Mouse (Mus musculus): ENCODE results near the gene Ripor2. TPM values are rescaled to one million over a fixed set of nuclear protein-coding genes. Genes with fewer than 3 reads are reported as not detected.

The Ripor2 gene
- polyA plus RNA-seq, 1 experiment from 2014 or later: 3.7 TPM

GRCm38 (mm10) chr13:24626698-24627436 lies 44.9 kb downstream of the Ripor2 start:
- Histone ChIP-seq H3K27ac (ENCODE audit: low read depth) (no peak overlapping the region), H3K27me3 (ENCODE audit: insufficient read depth, low read length) (no peaks in the 10 kb centered on the region), H3K4me3 (ENCODE audit: low read depth, low read length) (no peak overlapping the region), H3K9ac (replicated peaks) (no peak overlapping the region), H3K4me1 (ENCODE audit: insufficient read depth) (peaks cover 5% of the 10 kb centered on the region), H3K36me3 (replicated peaks; ENCODE audit: insufficient read depth, low read length) (no peaks in the 10 kb centered on the region), H3K4me2 (ENCODE audit: low read depth, low read length) (no peak overlapping the region), H3K9me3 (ENCODE audit: low read length) (no peaks in the 10 kb centered on the region)
- TF ChIP-seq CTCF (IDR thresholded peaks at IDR 0.05; ENCODE audit: low read depth): no peak
- no peak for TF ChIP-seq EP300 (IDR thresholded peaks at IDR 0.05; ENCODE audit: low read depth)
- DNase-seq: no peak
- WGBS (ENCODE audit: insufficient replicate concordance): 86% methylated on average over 6 of the region's 6 CpGs
- no peak for ATAC-seq

DNA sequence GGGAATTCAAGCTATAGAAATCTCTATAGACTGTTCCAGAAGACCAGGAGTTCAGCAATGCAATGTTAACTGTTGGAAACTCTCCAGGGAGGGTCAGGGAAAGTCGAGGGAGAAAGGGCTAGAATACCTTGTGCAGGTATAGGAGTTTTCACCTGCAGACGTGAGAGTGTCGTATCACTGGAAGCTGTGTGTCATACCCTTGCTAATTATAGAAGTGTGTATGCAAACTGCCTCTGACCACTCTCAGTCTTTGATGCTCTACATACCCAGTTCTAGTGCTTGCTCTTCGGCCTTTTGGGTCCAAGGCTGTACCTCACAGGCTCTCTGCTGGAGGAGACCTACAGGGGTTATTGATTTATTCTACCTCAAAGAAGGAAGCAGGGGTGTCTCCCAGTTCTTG lies 46.2 kb downstream of the Ripor2 start:
- Histone ChIP-seq H3K9ac (replicated peaks) (no peak overlapping the region), H3K9me3 (ENCODE audit: low read length) (no peaks in the 10 kb centered on the region), H3K27ac (ENCODE audit: low read depth) (no peak overlapping the region), H3K27me3 (ENCODE audit: insufficient read depth, low read length) (no peaks in the 10 kb centered on the region), H3K36me3 (replicated peaks; ENCODE audit: insufficient read depth, low read length) (no peaks in the 10 kb centered on the region), H3K4me1 (ENCODE audit: insufficient read depth) (peaks cover 5% of the 10 kb centered on the region), H3K4me3 (ENCODE audit: low read depth, low read length) (no peak overlapping the region), H3K4me2 (ENCODE audit: low read depth, low read length) (no peak overlapping the region)
- WGBS (ENCODE audit: insufficient replicate concordance): 77% methylated on average over 4 of the region's 4 CpGs
- TF ChIP-seq CTCF (IDR thresholded peaks at IDR 0.05; ENCODE audit: low read depth) (no peak), EP300 (IDR thresholded peaks at IDR 0.05; ENCODE audit: low read depth) (no peak)
- ATAC-seq (no peak), DNase-seq (no peak)

- H3K36me3 ChIP-seq (replicated peaks; ENCODE audit: insufficient read depth, low read length): no peaks in the 10 kb centered on the region
- no peaks in the 10 kb centered on the region for H3K27me3 ChIP-seq (ENCODE audit: insufficient read depth, low read length)
- no peak for DNase-seq
- H3K4me2 ChIP-seq (ENCODE audit: low read depth, low read length): no peak overlapping the region
- 74% methylated on average over 6 of the region's 6 CpGs for WGBS (ENCODE audit: insufficient replicate concordance)
- no peak overlapping the region for H3K27ac ChIP-seq (ENCODE audit: low read depth)
- no peak for TF ChIP-seq EP300 (IDR thresholded peaks at IDR 0.05; ENCODE audit: low read depth)
- no peak for TF ChIP-seq CTCF (IDR thresholded peaks at IDR 0.05; ENCODE audit: low read depth)
- no peaks in the 10 kb centered on the region for H3K9me3 ChIP-seq (ENCODE audit: low read length)
- peaks cover 12% of the 10 kb centered on the region for H3K4me1 ChIP-seq (ENCODE audit: insufficient read depth)
- no peak for ATAC-seq
- no peak overlapping the region for H3K4me3 ChIP-seq (ENCODE audit: low read depth, low read length)
- no peak overlapping the region for H3K9ac ChIP-seq (replicated peaks)
These were observed 47.2 kb downstream of the Ripor2 start for GRCm38 (mm10) chr13:24629073-24629621.

- Histone ChIP-seq H3K4me3 (ENCODE audit: low read depth, low read length) (no peak overlapping the region), H3K9ac (replicated peaks) (no peak overlapping the region), H3K27me3 (ENCODE audit: insufficient read depth, low read length) (no peaks in the 10 kb centered on the region), H3K9me3 (ENCODE audit: low read length) (no peaks in the 10 kb centered on the region), H3K4me1 (ENCODE audit: insufficient read depth) (peaks cover 12% of the 10 kb centered on the region), H3K4me2 (ENCODE audit: low read depth, low read length) (no peak overlapping the region), H3K36me3 (replicated peaks; ENCODE audit: insufficient read depth, low read length) (no peaks in the 10 kb centered on the region), H3K27ac (ENCODE audit: low read depth) (no peak overlapping the region)
- ATAC-seq (peak; percentile 40; the same call in 1 of the 2 replicates), DNase-seq (no peak)
- TF ChIP-seq CTCF (IDR thresholded peaks at IDR 0.05; ENCODE audit: low read depth) (no peak), EP300 (IDR thresholded peaks at IDR 0.05; ENCODE audit: low read depth) (peak; percentile 70)
- 30% methylated on average over 4 of the region's 4 CpGs for WGBS (ENCODE audit: insufficient replicate concordance)
These were observed 48.4 kb downstream of the Ripor2 start for GRCm38 (mm10) chr13:24630364-24630763.

DNA sequence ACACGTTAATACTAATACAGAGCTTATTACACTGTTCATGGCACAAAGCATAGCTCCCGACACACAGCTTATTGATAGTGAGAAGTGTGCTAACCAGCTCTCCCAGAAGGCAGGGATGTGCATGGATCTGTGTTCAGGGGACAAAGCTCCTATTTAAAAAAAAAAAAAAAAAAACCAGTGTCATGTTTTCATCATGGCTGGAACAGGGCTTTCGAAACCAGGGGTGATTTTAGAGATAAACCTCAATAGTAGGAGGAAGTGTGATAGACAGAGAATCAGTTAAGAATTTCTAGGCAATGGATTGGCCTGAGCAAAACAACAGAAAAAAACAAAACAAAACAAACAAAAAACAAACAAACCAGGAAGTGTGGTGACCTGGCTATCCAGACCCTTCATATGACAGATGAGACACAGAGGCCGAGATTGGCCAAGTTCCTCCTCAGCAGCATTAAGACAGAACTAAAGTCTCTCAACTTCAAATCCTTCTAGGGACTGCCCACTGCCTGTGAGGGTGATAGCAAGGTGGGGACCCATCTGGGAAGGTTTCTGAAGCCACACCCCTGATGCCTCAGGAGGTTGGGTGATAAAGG lies 51.1 kb downstream of the Ripor2 start:
- Histone ChIP-seq H3K9ac (replicated peaks) (no peak overlapping the region), H3K27me3 (ENCODE audit: insufficient read depth, low read length) (peaks cover 8% of the 10 kb centered on the region; the same call in 1 of the 2 replicates), H3K4me3 (ENCODE audit: low read depth, low read length) (no peak overlapping the region), H3K36me3 (replicated peaks; ENCODE audit: insufficient read depth, low read length) (no peaks in the 10 kb centered on the region), H3K9me3 (ENCODE audit: low read length) (no peaks in the 10 kb centered on the region), H3K27ac (ENCODE audit: low read depth) (no peak overlapping the region), H3K4me2 (ENCODE audit: low read depth, low read length) (no peak overlapping the region), H3K4me1 (ENCODE audit: insufficient read depth) (peaks cover 29% of the 10 kb centered on the region)
- DNase-seq (no peak), ATAC-seq (no peak)
- 37% methylated on average over 4 of the region's 4 CpGs for WGBS (ENCODE audit: insufficient replicate concordance)
- TF ChIP-seq CTCF (IDR thresholded peaks at IDR 0.05; ENCODE audit: low read depth) (no peak), EP300 (IDR thresholded peaks at IDR 0.05; ENCODE audit: low read depth) (no peak)

DNA sequence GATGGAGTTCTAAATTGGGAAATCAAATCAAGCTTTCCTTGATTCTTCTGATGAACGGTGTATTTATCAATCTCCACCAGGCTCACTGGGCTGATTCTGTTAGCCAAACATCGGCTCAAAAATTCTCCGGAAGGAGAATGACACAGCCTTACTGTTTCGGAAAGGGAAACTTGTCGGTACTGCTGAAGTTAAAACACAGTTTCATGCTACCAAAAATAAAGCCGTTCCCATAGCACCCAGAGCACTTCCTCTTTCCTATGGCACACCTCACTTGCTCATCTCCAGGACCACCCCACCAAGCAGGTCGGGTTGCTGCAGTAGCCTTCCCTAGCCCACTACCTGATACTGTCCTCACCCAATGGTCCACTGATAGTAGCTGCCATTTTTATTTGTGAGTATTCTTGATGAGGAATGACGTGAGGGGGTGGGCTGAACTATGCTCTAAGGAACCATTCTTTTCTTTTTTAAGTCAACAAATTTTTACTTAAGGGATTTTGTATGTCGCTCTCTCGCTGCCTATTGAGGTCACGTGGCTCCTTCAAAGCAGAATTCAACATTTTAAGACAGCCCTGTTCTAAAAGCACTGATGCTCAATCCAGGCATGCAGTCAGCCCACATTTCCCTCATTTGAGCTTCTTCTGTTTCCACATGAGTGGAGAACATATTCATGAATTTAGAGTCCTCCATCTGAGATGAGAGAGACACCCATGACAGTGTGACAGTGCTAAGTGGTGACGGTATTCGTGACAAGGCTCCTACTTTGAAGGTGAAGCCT lies 52.5 kb downstream of the Ripor2 start:
- peak overlapping the region; percentile 50; the same call in 1 of the 2 replicates for H3K4me2 ChIP-seq (ENCODE audit: low read depth, low read length)
- TF ChIP-seq CTCF (IDR thresholded peaks at IDR 0.05; ENCODE audit: low read depth): no peak
- no peak for TF ChIP-seq EP300 (IDR thresholded peaks at IDR 0.05; ENCODE audit: low read depth)
- H3K9me3 ChIP-seq (ENCODE audit: low read length): no peaks in the 10 kb centered on the region
- H3K27me3 ChIP-seq (ENCODE audit: insufficient read depth, low read length): peaks cover 22% of the 10 kb centered on the region
- ATAC-seq (no peak), DNase-seq (no peak)
- peaks cover 44% of the 10 kb centered on the region for H3K4me1 ChIP-seq (ENCODE audit: insufficient read depth)
- H3K4me3 ChIP-seq (ENCODE audit: low read depth, low read length): no peak overlapping the region
- 0 out of 2 replicates have a peak overlapping the region, but pooled peaks have one; percentile 39 for H3K27ac ChIP-seq (ENCODE audit: low read depth)
- 56% methylated on average over 13 of the region's 13 CpGs for WGBS (ENCODE audit: insufficient replicate concordance)
- no peak overlapping the region for H3K9ac ChIP-seq (replicated peaks)
- no peaks in the 10 kb centered on the region for H3K36me3 ChIP-seq (replicated peaks; ENCODE audit: insufficient read depth, low read length)
